17 mouse cellular contexts compared by ENCODE assay signal in the genomic region with DNA sequence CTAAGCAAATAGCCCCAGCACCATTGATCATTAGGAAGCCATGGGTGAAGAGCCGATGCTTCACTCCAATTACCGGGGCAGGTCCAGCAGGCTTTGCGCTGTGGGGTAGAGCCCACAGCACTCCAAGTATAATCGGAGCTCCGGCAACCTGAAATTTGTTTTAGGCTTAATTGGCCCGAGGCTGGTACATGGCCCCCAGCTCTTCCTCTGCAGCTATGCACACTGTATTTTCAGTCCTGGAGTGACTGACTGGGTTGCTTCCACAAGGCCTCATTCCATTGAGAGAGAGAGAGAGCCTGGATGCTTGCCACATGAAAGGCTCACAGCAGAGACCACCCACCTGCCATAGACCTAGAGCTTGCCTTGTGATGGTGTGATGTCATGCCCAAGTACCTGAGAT.
DNase-seq lines count a peak whose midpoint lies in the region; ATAC-seq and TF ChIP-seq lines count a peak whose summit lies in the region.
"Had no signal": no experiment of that assay in that cellular context is flagged by ENCODE, and none has a peak within 500 bp of the region (broad histone marks: within the 10 kb centered on the region; RNA-seq: fewer than 3 reads in every experiment).

No protein-coding gene starts in this region.

- no peak overlapping the region for H3K4me2 ChIP-seq in hindbrain, postnatal 0 days (ENCODE audit: low read depth, low read length)
- H3K4me2 ChIP-seq in hindbrain, embryonic 11.5 days (replicated peaks; ENCODE audit: low read depth, low read length), result no peak overlapping the region
- H3K4me2 ChIP-seq in stomach, embryonic 14.5 days (replicated peaks; ENCODE audit: low read depth, low read length), result peak overlapping the region; percentile 20; the same call in 1 of the 2 replicates
- H3K4me2 ChIP-seq in stomach, postnatal 0 days (replicated peaks; ENCODE audit: low read depth), result no peak overlapping the region
- peak overlapping the region; percentile 26 for H3K4me2 ChIP-seq in midbrain, embryonic 12.5 days (replicated peaks)
- H3K4me2 ChIP-seq: neural tube, embryonic 15.5 days had no signal

- WGBS in hindbrain, postnatal 0 days, result 54% methylated on average over 6 of the region's 6 CpGs
- 73% methylated on average over 6 of the region's 6 CpGs for WGBS in hindbrain, embryonic 11.5 days
- 39% methylated on average over 6 of the region's 6 CpGs for WGBS in stomach, embryonic 14.5 days
- 62% methylated on average over 6 of the region's 6 CpGs for WGBS in stomach, postnatal 0 days
- 69% methylated on average over 6 of the region's 6 CpGs for WGBS in midbrain, embryonic 12.5 days

- H3K27ac ChIP-seq in hindbrain, postnatal 0 days, result no peak overlapping the region
- H3K27ac ChIP-seq in hindbrain, embryonic 11.5 days (ENCODE audit: low read depth, low read length), result no peak overlapping the region
- H3K27ac ChIP-seq in stomach, embryonic 14.5 days (ENCODE audit: low read length), result no peak overlapping the region
- no peak overlapping the region for H3K27ac ChIP-seq in stomach, postnatal 0 days (replicated peaks)
- no peak overlapping the region for H3K27ac ChIP-seq in midbrain, embryonic 12.5 days (replicated peaks)
- H3K27ac ChIP-seq: neural tube, embryonic 15.5 days had no signal

- H3K9ac ChIP-seq in hindbrain, postnatal 0 days (replicated peaks; ENCODE audit: low read length), result no peak overlapping the region
- H3K9ac ChIP-seq in hindbrain, embryonic 11.5 days (ENCODE audit: low read depth, low read length), result no peak overlapping the region
- H3K9ac ChIP-seq in stomach, embryonic 14.5 days (replicated peaks; ENCODE audit: low read depth, low read length), result no peak overlapping the region
- H3K9ac ChIP-seq in stomach, postnatal 0 days (ENCODE audit: low read length), result no peak overlapping the region
- H3K9ac ChIP-seq in midbrain, embryonic 12.5 days (replicated peaks), result no peak overlapping the region
- H3K9ac ChIP-seq: neural tube, embryonic 15.5 days had no signal

- H3K4me1 ChIP-seq in hindbrain, postnatal 0 days (ENCODE audit: insufficient read depth, low read length), result peaks cover 9% of the 10 kb centered on the region; the same call in 1 of the 2 replicates
- peaks cover 6% of the 10 kb centered on the region; the same call in 1 of the 2 replicates for H3K4me1 ChIP-seq in hindbrain, embryonic 11.5 days (replicated peaks; ENCODE audit: control insufficient read depth, insufficient read depth, low read length)
- peaks cover 14% of the 10 kb centered on the region; the same call in 1 of the 2 replicates for H3K4me1 ChIP-seq in stomach, embryonic 14.5 days (ENCODE audit: control insufficient read depth, insufficient read depth, low read length)
- no peaks in the 10 kb centered on the region for H3K4me1 ChIP-seq in stomach, postnatal 0 days (replicated peaks; ENCODE audit: control insufficient read depth, insufficient read depth)
- H3K4me1 ChIP-seq in midbrain, embryonic 12.5 days, result peaks cover 21% of the 10 kb centered on the region

- no peak for ATAC-seq in hindbrain, postnatal 0 days
- no peak for ATAC-seq in hindbrain, embryonic 11.5 days (ENCODE audit: low FRiP score)
- no peak for ATAC-seq in stomach, embryonic 14.5 days (ENCODE audit: insufficient number of reproducible peaks, insufficient read depth, low FRiP score, low read depth)
- no peak for ATAC-seq in stomach, postnatal 0 days (ENCODE audit: low FRiP score, low TSS enrichment)
- ATAC-seq in midbrain, embryonic 12.5 days (ENCODE audit: low FRiP score, low read depth), result peak; percentile 19; the same call in 1 of the 2 replicates

- H3K27me3 ChIP-seq in hindbrain, postnatal 0 days (ENCODE audit: insufficient read depth, low read length), result no peaks in the 10 kb centered on the region
- H3K27me3 ChIP-seq in hindbrain, embryonic 11.5 days (ENCODE audit: control insufficient read depth, insufficient read depth, low read length), result no peaks in the 10 kb centered on the region
- H3K27me3 ChIP-seq in stomach, embryonic 14.5 days (ENCODE audit: control insufficient read depth, insufficient read depth, low read length), result no peaks in the 10 kb centered on the region
- H3K27me3 ChIP-seq in stomach, postnatal 0 days (ENCODE audit: control insufficient read depth, insufficient read depth, low read length), result no peaks in the 10 kb centered on the region
- peaks cover 4% of the 10 kb centered on the region; the same call in 1 of the 2 replicates for H3K27me3 ChIP-seq in midbrain, embryonic 12.5 days
- H3K27me3 ChIP-seq: neural tube, embryonic 15.5 days had no signal

- H3K9me3 ChIP-seq in hindbrain, postnatal 0 days (ENCODE audit: low read length), result no peaks in the 10 kb centered on the region
- H3K9me3 ChIP-seq in hindbrain, embryonic 11.5 days (ENCODE audit: control insufficient read depth, low read length), result no peaks in the 10 kb centered on the region
- H3K9me3 ChIP-seq in stomach, embryonic 14.5 days (ENCODE audit: control insufficient read depth, low read depth, low read length), result no peaks in the 10 kb centered on the region
- H3K9me3 ChIP-seq in stomach, postnatal 0 days (ENCODE audit: control insufficient read depth, low read length), result no peaks in the 10 kb centered on the region
- H3K9me3 ChIP-seq in midbrain, embryonic 12.5 days, result no peaks in the 10 kb centered on the region
- H3K9me3 ChIP-seq: neural tube, embryonic 15.5 days had no signal

- TF ChIP-seq EP300 in stomach, postnatal 0 days (optimal IDR thresholded peaks at IDR 0.05), result no peak

- H3K36me3 ChIP-seq in hindbrain, postnatal 0 days (ENCODE audit: insufficient read depth, low read length), result no peaks in the 10 kb centered on the region
- H3K36me3 ChIP-seq in hindbrain, embryonic 11.5 days (ENCODE audit: control insufficient read depth, insufficient read depth, low read length), result no peaks in the 10 kb centered on the region
- H3K36me3 ChIP-seq in stomach, embryonic 14.5 days (ENCODE audit: control insufficient read depth, insufficient read depth, low read length), result no peaks in the 10 kb centered on the region
- no peaks in the 10 kb centered on the region for H3K36me3 ChIP-seq in stomach, postnatal 0 days (ENCODE audit: control insufficient read depth, insufficient read depth, low read length)
- no peaks in the 10 kb centered on the region for H3K36me3 ChIP-seq in midbrain, embryonic 12.5 days
- H3K36me3 ChIP-seq: neural tube, embryonic 15.5 days had no signal

- peak; percentile 15 for DNase-seq in hindbrain, postnatal 0 days (ENCODE audit: low spot score)
- no peak for DNase-seq in hindbrain, embryonic 11.5 days (ENCODE audit: low spot score)
- DNase-seq in stomach, postnatal 0 days (ENCODE audit: low spot score), result no peak
- no peak for DNase-seq in urinary bladder, adult 2 months (ENCODE audit: low spot score)
- DNase-seq in kidney, postnatal 36 days, result no peak
- no peak for DNase-seq in heart, postnatal 4 days
- DNase-seq: adrenal gland, postnatal 36 days; heart, adult 11 months; heart, postnatal 10 days; kidney, adult 11 months; liver; lung, postnatal 10 days; right cerebral cortex, postnatal 14 days; thymus, adult 18-20 months had no signal

- TF ChIP-seq CTCF in hindbrain, postnatal 0 days (IDR thresholded peaks at IDR 0.05; ENCODE audit: low read depth), result no peak
- TF ChIP-seq CTCF in stomach, postnatal 0 days (IDR thresholded peaks at IDR 0.05; ENCODE audit: low read depth), result no peak

- no peak overlapping the region for H3K4me3 ChIP-seq in hindbrain, postnatal 0 days (ENCODE audit: low read length)
- no peak overlapping the region for H3K4me3 ChIP-seq in hindbrain, embryonic 11.5 days (ENCODE audit: low read depth, low read length)
- H3K4me3 ChIP-seq in stomach, embryonic 14.5 days (ENCODE audit: low read depth, low read length), result no peak overlapping the region
- no peak overlapping the region for H3K4me3 ChIP-seq in stomach, postnatal 0 days (ENCODE audit: low read depth, low read length)
- no peak overlapping the region for H3K4me3 ChIP-seq in midbrain, embryonic 12.5 days
- H3K4me3 ChIP-seq: neural tube, embryonic 15.5 days had no signal

Comparison
In these comparisons a context has a peak if more than half of its experiments do, and no peak if none do; other contexts are left out.
1. H3K4me2 ChIP-seq: peak in stomach, embryonic 14.5 days (single experiment) and midbrain, embryonic 12.5 days (single experiment); none in hindbrain, postnatal 0 days (single experiment), hindbrain, embryonic 11.5 days (single experiment) and stomach, postnatal 0 days (single experiment).